Mouse (Mus musculus): ENCODE results near the gene Chmp4b. TPM values are rescaled to one million over a fixed set of nuclear protein-coding genes. Genes with fewer than 3 reads are reported as not detected.

The Chmp4b gene
- total RNA-seq, 2 experiments from 2014 or later, result 91.1 to 97.2 TPM

- DNase-seq, result no peak
- intact Hi-C loops (cut with DNase I; ENCODE audit: low total_unique reads), result no loop called here
Observed at GRCm38 (mm10) chr2:154742911-154743819, 91.7 kb downstream of the Chmp4b start.

GRCm38 (mm10) chr2:154743915-154744314, 92.4 kb downstream of the Chmp4b start:
- DNase-seq, result no peak
- intact Hi-C loops (cut with DNase I; ENCODE audit: low total_unique reads), result no loop called here

Other genes starting within 250 kb of the Chmp4b start
- gene Snta1, start 243.6 kb upstream of the Chmp4b start, total RNA-seq (2021), result 100 to 1,000 TPM; 146 to 210 TPM
- gene Cbfa2t2, start 215.2 kb upstream of the Chmp4b start, total RNA-seq (2021), result 10 to 100 TPM; 12.2 to 15.7 TPM
- under 1 TPM in 1 of 2 experiments, not detected in 1; 0.31 TPM for gene 1700003F12Rik, start 104.6 kb upstream of the Chmp4b start, total RNA-seq (2021)
- gene Actl10, start 99.9 kb upstream of the Chmp4b start, total RNA-seq (2021), result not detected
- 1 to 10 TPM; 1.1 to 1.2 TPM for gene Necab3, start 92.8 kb upstream of the Chmp4b start, total RNA-seq (2021)
- 1 to 10 TPM; 2.5 to 3.1 TPM for gene E2f1, start 81.8 kb upstream of the Chmp4b start, total RNA-seq (2021)
- gene Pxmp4, start 48.0 kb upstream of the Chmp4b start, total RNA-seq (2021), result 10 to 100 TPM; 14.1 to 14.9 TPM
- gene Zfp341, start 38.4 kb upstream of the Chmp4b start, total RNA-seq (2021), result 1 to 10 TPM; 1.8 to 1.9 TPM
- under 1 TPM in 1 of 2 experiments, not detected in 1; 0.69 TPM for gene 4930519P11Rik, start 38.3 kb upstream of the Chmp4b start, total RNA-seq (2021)
- not detected for gene Gm14214, start 118.3 kb downstream of the Chmp4b start, total RNA-seq (2021)
- 10 to 100 TPM; 90.1 to 97.0 TPM for gene Raly, start 139.4 kb downstream of the Chmp4b start, total RNA-seq (2021)
- not detected for gene a, start 139.7 kb downstream of the Chmp4b start, total RNA-seq (2021)
- gene Eif2s2, start 241.2 kb downstream of the Chmp4b start, total RNA-seq (2021), result 100 to 1,000 TPM in 1 of 2 experiments, 10 to 100 TPM in 1; 94.5 to 106 TPM